Mouse (Mus musculus): ENCODE data around the gene Gm10324. TPM values are rescaled to one million over a fixed set of nuclear protein-coding genes. Genes with fewer than 3 reads are reported as not detected.
"Not testable (repeated sequence)": the region's sequence is repeated elsewhere in the genome, so short reads cannot be mapped to it uniquely, and the experiment has no call there.

Gene Gm10324
- not detected in 2 replicates for polyA plus RNA-seq (2016; fragmentation: Nextera tagmentation; extraction: Ambion mirVana)

- DNase-seq (ENCODE audit: low spot score); H3K4me3 ChIP-seq; H3K9me3 ChIP-seq; H3K4me1 ChIP-seq (replicated peaks); H3K36me3 ChIP-seq; H3K27me3 ChIP-seq (ENCODE audit: insufficient read depth, poor library complexity, severe bottlenecking); H3K27ac ChIP-seq: not testable (repeated sequence)
- WGBS = no CpG with 5 or more reads among the region's 2 CpGs
Measured at GRCm38 (mm10) chr13:66119247-66119646, at the start of gene Gm10324. Gm10324 (plus strand) TSS chr13:66119547.

Other genes with a start within 250 kb of the Gm10324 start
- not detected in 2 replicates for gene Gm10772, start 108.0 kb downstream of the Gm10324 start, polyA plus RNA-seq (2016; fragmentation: Nextera tagmentation; extraction: Ambion mirVana)